Comparison of ENCODE assay signal across 8 mouse cellular contexts in the genomic region with DNA sequence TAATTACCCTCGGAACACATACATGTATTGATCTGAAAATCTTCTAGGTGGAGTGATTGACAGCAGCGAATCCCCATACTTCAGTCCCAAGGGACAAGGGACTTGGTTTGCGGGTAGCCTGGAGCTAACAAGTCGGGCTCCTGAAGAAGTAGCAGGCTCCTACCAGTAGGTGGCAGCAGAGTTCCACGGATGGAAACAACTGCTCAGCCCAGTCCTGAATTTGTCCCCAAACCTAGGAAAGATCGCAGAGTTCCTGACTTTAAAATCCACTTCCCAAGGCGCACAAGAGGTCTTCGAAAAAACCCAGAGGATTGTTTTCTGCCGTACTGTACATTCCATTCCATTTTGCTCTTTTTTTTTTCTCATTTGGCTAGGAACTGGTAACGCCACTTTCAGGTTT.
DNase-seq lines count a peak whose midpoint lies in the region; ATAC-seq and TF ChIP-seq lines count a peak whose summit lies in the region.

No protein-coding gene starts in this region.

- TF ChIP-seq CTCF in E14TG2a.4 (conservative IDR thresholded peaks at IDR 0.05; ENCODE audit: low read length): peak; percentile 92
- TF ChIP-seq CTCF in testis, adult 2 months (IDR thresholded peaks at IDR 0.05; ENCODE audit: control insufficient read depth, insufficient read depth, insufficient replicate concordance, low read depth, low read length): peak; percentile 92

- peak; percentile 91 for ATAC-seq in forebrain, embryonic 14.5 days
- no peak for ATAC-seq in liver, embryonic 16.5 days (ENCODE audit: low read depth)
- ATAC-seq in neural tube, embryonic 14.5 days (ENCODE audit: low read depth): peak; percentile 66; the same call in 1 of the 2 replicates

- H3K27ac ChIP-seq in forebrain, embryonic 14.5 days (ENCODE audit: low read depth, low read length): no peak overlapping the region
- no peak overlapping the region for H3K27ac ChIP-seq in liver, embryonic 16.5 days (ENCODE audit: low read length)
- no peak overlapping the region for H3K27ac ChIP-seq in neural tube, embryonic 14.5 days (ENCODE audit: low read depth, low read length)
- no peak overlapping the region for H3K27ac ChIP-seq in testis, adult 2 months (ENCODE audit: control insufficient read depth, insufficient read depth, low read depth, low read length)

- intact Hi-C loops in heart, postnatal 14 days (cut with DNase I): loop anchor here (1.0 to 10.0 kb wide), 5 partner anchors 73 to 1755 kb away; no protein-coding TSS in a partner anchor

- H3K36me3 ChIP-seq in E14TG2a.4 (ENCODE audit: insufficient read depth, low read length): no peaks in the 10 kb centered on the region
- no peaks in the 10 kb centered on the region for H3K36me3 ChIP-seq in forebrain, embryonic 14.5 days (ENCODE audit: control insufficient read depth, insufficient read depth, low read length)
- no peaks in the 10 kb centered on the region for H3K36me3 ChIP-seq in liver, embryonic 16.5 days (ENCODE audit: control insufficient read depth, insufficient read depth)
- H3K36me3 ChIP-seq in neural tube, embryonic 14.5 days (ENCODE audit: control insufficient read depth, insufficient read depth, low read length): no peaks in the 10 kb centered on the region
- H3K36me3 ChIP-seq in testis, adult 2 months (ENCODE audit: control insufficient read depth, insufficient read depth, low read length): no peaks in the 10 kb centered on the region

- peaks cover 12% of the 10 kb centered on the region for H3K27me3 ChIP-seq in E14TG2a.4 (ENCODE audit: insufficient read depth, low read length)
- H3K27me3 ChIP-seq in forebrain, embryonic 14.5 days (replicated peaks; ENCODE audit: control insufficient read depth, insufficient read depth, low read length): no peaks in the 10 kb centered on the region
- 0 out of 2 replicates have a peak, but pooled peaks cover 2% of the 10 kb centered on the region for H3K27me3 ChIP-seq in liver, embryonic 16.5 days (ENCODE audit: control insufficient read depth, insufficient read depth, low read depth, low read length)
- H3K27me3 ChIP-seq in neural tube, embryonic 14.5 days (ENCODE audit: control insufficient read depth, insufficient read depth, low read length): no peaks in the 10 kb centered on the region; the same call in 1 of the 2 replicates
- H3K27me3 ChIP-seq in testis, adult 2 months (ENCODE audit: control insufficient read depth, insufficient read depth, low read length): no peaks in the 10 kb centered on the region

- DNase-seq in c-Kit-positive CD71-positive TER-119-positive erythroid progenitor cells, embryonic 14.5 days (ENCODE audit: low spot score): peak; percentile 56
- peak; percentile 94 for DNase-seq in forebrain, embryonic 14.5 days (ENCODE audit: low spot score)
- DNase-seq in heart, postnatal 14 days: peak; percentile 84 to 91
- DNase-seq in large intestine, adult 2 months (ENCODE audit: low read depth, low spot score): peak; percentile 74

- WGBS in forebrain, embryonic 14.5 days: 17% methylated on average over 10 of the region's 10 CpGs
- 2% methylated on average over 10 of the region's 10 CpGs for WGBS in large intestine, adult 2 months
- 14% methylated on average over 10 of the region's 10 CpGs for WGBS in liver, embryonic 16.5 days (ENCODE audit: insufficient replicate concordance)
- 16% methylated on average over 10 of the region's 10 CpGs for WGBS in neural tube, embryonic 14.5 days

- H3K9me3 ChIP-seq in E14TG2a.4 (ENCODE audit: low read length): no peaks in the 10 kb centered on the region
- no peaks in the 10 kb centered on the region for H3K9me3 ChIP-seq in forebrain, embryonic 14.5 days (replicated peaks; ENCODE audit: control insufficient read depth, low read length)
- H3K9me3 ChIP-seq in liver, embryonic 16.5 days (replicated peaks; ENCODE audit: control insufficient read depth, low read length): no peaks in the 10 kb centered on the region
- no peaks in the 10 kb centered on the region for H3K9me3 ChIP-seq in neural tube, embryonic 14.5 days (ENCODE audit: control insufficient read depth, low read length)

- H3K9ac ChIP-seq in forebrain, embryonic 14.5 days (ENCODE audit: low read length): no peak overlapping the region
- no peak overlapping the region for H3K9ac ChIP-seq in liver, embryonic 16.5 days (ENCODE audit: low read depth, low read length)
- no peak overlapping the region for H3K9ac ChIP-seq in neural tube, embryonic 14.5 days (replicated peaks; ENCODE audit: low read depth, low read length)

- no peak overlapping the region for H3K4me3 ChIP-seq in E14TG2a.4 (replicated peaks; ENCODE audit: low read length)
- H3K4me3 ChIP-seq in forebrain, embryonic 14.5 days (ENCODE audit: low read depth, low read length): no peak overlapping the region
- no peak overlapping the region for H3K4me3 ChIP-seq in liver, embryonic 16.5 days (ENCODE audit: low read depth, low read length)
- H3K4me3 ChIP-seq in neural tube, embryonic 14.5 days (ENCODE audit: low read depth, low read length): no peak overlapping the region
- no peak overlapping the region for H3K4me3 ChIP-seq in testis, adult 2 months (ENCODE audit: control insufficient read depth, low read depth, low read length)

- no peak for TF ChIP-seq POLR2A in testis, adult 2 months (IDR thresholded peaks at IDR 0.05; ENCODE audit: control insufficient read depth, low read depth, low read length)

- no peaks in the 10 kb centered on the region for H3K4me1 ChIP-seq in E14TG2a.4 (replicated peaks; ENCODE audit: low read depth, low read length)
- no peaks in the 10 kb centered on the region for H3K4me1 ChIP-seq in forebrain, embryonic 14.5 days (ENCODE audit: control insufficient read depth, insufficient read depth, low read length)
- H3K4me1 ChIP-seq in liver, embryonic 16.5 days (ENCODE audit: control insufficient read depth, low read depth, low read length): no peaks in the 10 kb centered on the region
- no peaks in the 10 kb centered on the region for H3K4me1 ChIP-seq in neural tube, embryonic 14.5 days (ENCODE audit: control insufficient read depth, insufficient read depth, low read length)
- peaks cover 3% of the 10 kb centered on the region for H3K4me1 ChIP-seq in testis, adult 2 months (ENCODE audit: control insufficient read depth, insufficient read depth, low read length)

- H3K4me2 ChIP-seq in forebrain, embryonic 14.5 days (ENCODE audit: low read length): peak overlapping the region; percentile 39
- H3K4me2 ChIP-seq in liver, embryonic 16.5 days (ENCODE audit: low read depth, low read length): peak overlapping the region; percentile 38; the same call in 1 of the 2 replicates
- no peak overlapping the region for H3K4me2 ChIP-seq in neural tube, embryonic 14.5 days (ENCODE audit: low read depth, low read length)
